Mouse (Mus musculus) right cerebral cortex, postnatal 14 days (tissue): ENCODE measurements at regions not wholly inside any gene's neighbourhood (a gene's known extent, or its start where the extent isn't known, plus 50 kb on each side); places are given as distances from the start of the nearest gene placed in this dataset.

Experiments used
- DNase-seq: peaks from one replicate; pipeline ENCODE4 v3.0.0; 2022

- DNase-seq, result no peak
Observed at GRCm38 (mm10) chr13:90371415-90372150, 282.2 kb upstream of the Xrcc4 start.

- DNase-seq, result no peak
Observed at GRCm38 (mm10) chr13:90370746-90371414, 281.5 kb upstream of the Xrcc4 start.

- DNase-seq, result no peak
Observed at GRCm38 (mm10) chr13:90364518-90365027, 275.2 kb upstream of the Xrcc4 start.

GRCm38 (mm10) chr13:90359861-90360601 lies 270.6 kb upstream of the Xrcc4 start:
- no peak for DNase-seq

GRCm38 (mm10) chr13:90358149-90358548 lies 268.7 kb upstream of the Xrcc4 start:
- no peak for DNase-seq

GRCm38 (mm10) chr13:90355602-90356001 lies 266.2 kb upstream of the Xrcc4 start:
- no peak for DNase-seq

GRCm38 (mm10) chr13:90342823-90343222 lies 253.4 kb upstream of the Xrcc4 start:
- no peak for DNase-seq

GRCm38 (mm10) chr13:90341597-90342212 lies 252.3 kb upstream of the Xrcc4 start:
- no peak for DNase-seq

- no peak for DNase-seq
Observed at GRCm38 (mm10) chr13:90340647-90341160, 251.3 kb upstream of the Xrcc4 start.

- no peak for DNase-seq
Observed at GRCm38 (mm10) chr13:90337591-90337990, 248.2 kb upstream of the Xrcc4 start.

- DNase-seq, result no peak
Observed at GRCm38 (mm10) chr13:90335741-90336037, 246.3 kb upstream of the Xrcc4 start.

GRCm38 (mm10) chr13:90334934-90335740 lies 245.7 kb upstream of the Xrcc4 start:
- DNase-seq, result no peak

GRCm38 (mm10) chr13:90334286-90334685 lies 244.9 kb upstream of the Xrcc4 start:
- DNase-seq, result no peak

GRCm38 (mm10) chr13:90325226-90325625 lies 235.8 kb upstream of the Xrcc4 start:
- no peak for DNase-seq

- no peak for DNase-seq
Observed at GRCm38 (mm10) chr13:90313209-90313978, 224.0 kb upstream of the Xrcc4 start.

GRCm38 (mm10) chr13:90310482-90310881 lies 221.1 kb upstream of the Xrcc4 start:
- no peak for DNase-seq

GRCm38 (mm10) chr13:90300481-90300880 lies 211.1 kb upstream of the Xrcc4 start:
- no peak for DNase-seq

- no peak for DNase-seq
Observed at GRCm38 (mm10) chr13:90294648-90295007, 205.2 kb upstream of the Xrcc4 start.

- no peak for DNase-seq
Observed at GRCm38 (mm10) chr13:90293697-90294647, 204.6 kb upstream of the Xrcc4 start.

GRCm38 (mm10) chr13:90292905-90293304 lies 203.5 kb upstream of the Xrcc4 start:
- DNase-seq, result peak; percentile 5
